Mouse (Mus musculus): ENCODE data around the gene Lonp2.

Lonp2 gene

GRCm38 (mm10) chr8:86617759-86618387 lies 6.0 kb upstream of the Lonp2 start:
- in situ Hi-C loops (cut with MboI): no loop called here

- in situ Hi-C loops (cut with MboI): no loop called here
Observed at GRCm38 (mm10) chr8:86623551-86623910, 312 bp upstream of the Lonp2 start.

- in situ Hi-C loops (cut with MboI): no loop called here
Observed at GRCm38 (mm10) chr8:86624915-86625314, 1.1 kb downstream of the Lonp2 start.

GRCm38 (mm10) chr8:86630212-86630611 lies 6.4 kb downstream of the Lonp2 start:
- in situ Hi-C loops (cut with MboI): no loop called here

- in situ Hi-C loops (cut with MboI): no loop called here
Observed at GRCm38 (mm10) chr8:86631395-86631794, 7.6 kb downstream of the Lonp2 start.

- in situ Hi-C loops (cut with MboI): no loop called here
Observed at GRCm38 (mm10) chr8:86637826-86638225, 14.0 kb downstream of the Lonp2 start.

- in situ Hi-C loops (cut with MboI): no loop called here
Observed at GRCm38 (mm10) chr8:86638981-86639380, 15.1 kb downstream of the Lonp2 start.

GRCm38 (mm10) chr8:86642682-86643081 lies 18.8 kb downstream of the Lonp2 start:
- in situ Hi-C loops (cut with MboI): no loop called here

- in situ Hi-C loops (cut with MboI): no loop called here
Observed at GRCm38 (mm10) chr8:86644661-86645060, 20.8 kb downstream of the Lonp2 start.

- in situ Hi-C loops (cut with MboI): no loop called here
Observed at GRCm38 (mm10) chr8:86647771-86648170, 23.9 kb downstream of the Lonp2 start.

- in situ Hi-C loops (cut with MboI): no loop called here
Observed at GRCm38 (mm10) chr8:86651416-86651815, 27.6 kb downstream of the Lonp2 start.

- in situ Hi-C loops (cut with MboI): no loop called here
Observed at GRCm38 (mm10) chr8:86652546-86652945, 28.7 kb downstream of the Lonp2 start.

- in situ Hi-C loops (cut with MboI): no loop called here
Observed at GRCm38 (mm10) chr8:86654578-86654977, 30.7 kb downstream of the Lonp2 start.

GRCm38 (mm10) chr8:86668750-86669149 lies 44.9 kb downstream of the Lonp2 start:
- in situ Hi-C loops (cut with MboI): no loop called here

GRCm38 (mm10) chr8:86669259-86669658 lies 45.4 kb downstream of the Lonp2 start:
- in situ Hi-C loops (cut with MboI): no loop called here

- in situ Hi-C loops (cut with MboI): no loop called here
Observed at GRCm38 (mm10) chr8:86686629-86687028, 62.8 kb downstream of the Lonp2 start.

GRCm38 (mm10) chr8:86692107-86692506 lies 68.3 kb downstream of the Lonp2 start:
- in situ Hi-C loops (cut with MboI): no loop called here

- in situ Hi-C loops (cut with MboI): no loop called here
Observed at GRCm38 (mm10) chr8:86694011-86694410, 70.2 kb downstream of the Lonp2 start.

- in situ Hi-C loops (cut with MboI): no loop called here
Observed at GRCm38 (mm10) chr8:86695703-86696102, 71.9 kb downstream of the Lonp2 start.

GRCm38 (mm10) chr8:86698811-86699421 lies 75.1 kb downstream of the Lonp2 start:
- in situ Hi-C loops (cut with MboI): no loop called here

- in situ Hi-C loops (cut with MboI): no loop called here
Observed at GRCm38 (mm10) chr8:86699471-86699870, 75.6 kb downstream of the Lonp2 start.

- in situ Hi-C loops (cut with MboI): no loop called here
Observed at GRCm38 (mm10) chr8:86702453-86702852, 78.6 kb downstream of the Lonp2 start.

- in situ Hi-C loops (cut with MboI): no loop called here
Observed at GRCm38 (mm10) chr8:86705317-86705716, 81.5 kb downstream of the Lonp2 start.

GRCm38 (mm10) chr8:86706756-86707155 lies 82.9 kb downstream of the Lonp2 start:
- in situ Hi-C loops (cut with MboI): no loop called here
